In the genomic region with DNA sequence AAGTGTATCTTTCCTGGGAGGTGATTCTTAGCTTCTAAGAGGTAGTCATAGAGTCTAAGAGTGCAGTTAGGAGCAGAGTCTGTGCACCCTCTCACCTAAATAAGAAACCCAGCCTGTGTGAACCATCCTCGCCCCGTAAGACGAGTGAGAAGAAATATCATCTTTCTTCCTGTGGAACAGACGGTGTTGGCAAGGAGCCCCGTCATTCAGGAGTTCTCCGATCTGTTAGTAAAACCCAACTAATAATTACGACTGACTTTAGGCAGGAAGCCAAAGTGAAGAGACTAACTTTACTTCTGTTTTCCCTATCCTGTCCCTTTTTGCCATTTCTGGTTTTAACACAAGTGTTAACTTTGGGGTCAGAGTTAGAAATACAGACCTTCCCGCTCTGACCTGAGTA, we compare ENCODE assay signal across 28 mouse cellular contexts.
DNase-seq lines count a peak whose midpoint lies in the region; ATAC-seq lines count a peak whose summit lies in the region.
"Had no signal": no experiment of that assay in that cellular context is flagged by ENCODE, and none has a peak within 500 bp of the region (broad histone marks: within the 10 kb centered on the region; RNA-seq: fewer than 3 reads in every experiment).

No protein-coding gene starts in this region.

- no peaks in the 10 kb centered on the region for H3K4me1 ChIP-seq in forebrain, embryonic 14.5 days (ENCODE audit: control insufficient read depth, insufficient read depth, low read length)
- H3K4me1 ChIP-seq in forebrain, embryonic 11.5 days (replicated peaks; ENCODE audit: control insufficient read depth, insufficient read depth, low read length): no peaks in the 10 kb centered on the region
- H3K4me1 ChIP-seq: heart, embryonic 12.5 days; limb, embryonic 10.5 days; liver, embryonic 13.5 days; midbrain, embryonic 10.5 days; midbrain, embryonic 15.5 days had no signal

- peak; percentile 53 for DNase-seq in forebrain, embryonic 14.5 days (ENCODE audit: low spot score)
- DNase-seq in forebrain, embryonic 11.5 days (ENCODE audit: low spot score): no peak
- DNase-seq in kidney, postnatal 4 days: peak; percentile 18 to 23
- no peak for DNase-seq in kidney, postnatal 14 days
- DNase-seq in right cerebral cortex, postnatal 4 days: peak; percentile 48
- DNase-seq in right cerebral cortex, postnatal 25 days: no peak
- DNase-seq in layer of hippocampus, postnatal 14 days (ENCODE audit: low spot score in 2 of 2): no peak
- DNase-seq: adrenal gland, adult 2 months; adrenal gland, postnatal 36 days; cerebellum, adult 9-11 months; gastrocnemius, postnatal 25 days; heart, adult 18-20 months; heart, postnatal 4 days; kidney, adult 9 months; liver, embryonic 13.5 days; lung, adult 18-20 months; lung, postnatal 14 days; thymus, adult 2 months; thymus, postnatal 36 days had no signal

- H3K36me3 ChIP-seq in forebrain, embryonic 14.5 days (ENCODE audit: control insufficient read depth, insufficient read depth, low read length): no peaks in the 10 kb centered on the region
- H3K36me3 ChIP-seq in forebrain, embryonic 11.5 days (ENCODE audit: control insufficient read depth, insufficient read depth, low read length): no peaks in the 10 kb centered on the region
- H3K36me3 ChIP-seq: limb, embryonic 15.5 days; midbrain, embryonic 15.5 days had no signal

- no peak for ATAC-seq in forebrain, embryonic 14.5 days
- no peak for ATAC-seq in forebrain, embryonic 11.5 days (replicated peaks; ENCODE audit: low FRiP score)
- ATAC-seq: CD4-positive, CD25-positive, alpha-beta regulatory T cell, adult 4 months; intestine, embryonic 16.5 days; midbrain, embryonic 15.5 days had no signal

- no peaks in the 10 kb centered on the region for H3K9me3 ChIP-seq in forebrain, embryonic 14.5 days (replicated peaks; ENCODE audit: control insufficient read depth, low read length)
- H3K9me3 ChIP-seq in forebrain, embryonic 11.5 days (ENCODE audit: control insufficient read depth, low read length): no peaks in the 10 kb centered on the region
- H3K9me3 ChIP-seq: heart, embryonic 12.5 days; limb, embryonic 10.5 days; limb, embryonic 15.5 days; liver, embryonic 13.5 days; midbrain, embryonic 10.5 days; midbrain, embryonic 15.5 days had no signal

- H3K4me3 ChIP-seq in forebrain, embryonic 14.5 days (ENCODE audit: low read depth, low read length): no peak overlapping the region
- no peak overlapping the region for H3K4me3 ChIP-seq in forebrain, embryonic 11.5 days (ENCODE audit: low read depth, low read length)
- H3K4me3 ChIP-seq: heart, embryonic 12.5 days; hindbrain, embryonic 13.5 days; layer of hippocampus, adult 2 months; limb, embryonic 10.5 days; limb, embryonic 15.5 days; liver, embryonic 13.5 days; midbrain, embryonic 10.5 days; midbrain, embryonic 15.5 days had no signal

- WGBS in forebrain, embryonic 14.5 days: 80% methylated on average over 8 of the region's 8 CpGs
- WGBS in forebrain, embryonic 11.5 days: 87% methylated on average over 8 of the region's 8 CpGs

- no peak overlapping the region for H3K4me2 ChIP-seq in forebrain, embryonic 14.5 days (ENCODE audit: low read length)
- H3K4me2 ChIP-seq in forebrain, embryonic 11.5 days (ENCODE audit: low read depth, low read length, severe bottlenecking): no peak overlapping the region
- H3K4me2 ChIP-seq: heart, embryonic 12.5 days; hindbrain, embryonic 13.5 days; limb, embryonic 15.5 days; liver, embryonic 13.5 days; midbrain, embryonic 15.5 days had no signal

- no peak overlapping the region for H3K27ac ChIP-seq in forebrain, embryonic 14.5 days (ENCODE audit: low read depth, low read length)
- H3K27ac ChIP-seq in forebrain, embryonic 11.5 days (ENCODE audit: low read depth, low read length): no peak overlapping the region
- H3K27ac ChIP-seq: hindbrain, embryonic 13.5 days; layer of hippocampus, adult 2 months; limb, embryonic 10.5 days; limb, embryonic 15.5 days; liver, embryonic 13.5 days; midbrain, embryonic 10.5 days; midbrain, embryonic 15.5 days had no signal

- no peak overlapping the region for H3K9ac ChIP-seq in forebrain, embryonic 14.5 days (ENCODE audit: low read length)
- H3K9ac ChIP-seq in forebrain, embryonic 11.5 days (ENCODE audit: low read length): no peak overlapping the region
- H3K9ac ChIP-seq: heart, embryonic 12.5 days; hindbrain, embryonic 13.5 days; limb, embryonic 15.5 days; liver, embryonic 13.5 days; midbrain, embryonic 15.5 days had no signal

- no peaks in the 10 kb centered on the region for H3K27me3 ChIP-seq in forebrain, embryonic 14.5 days (replicated peaks; ENCODE audit: control insufficient read depth, insufficient read depth, low read length)
- H3K27me3 ChIP-seq in forebrain, embryonic 11.5 days (ENCODE audit: control insufficient read depth, insufficient read depth, low read length): no peaks in the 10 kb centered on the region
- H3K27me3 ChIP-seq: heart, embryonic 12.5 days; hindbrain, embryonic 13.5 days; limb, embryonic 15.5 days; liver, embryonic 13.5 days; midbrain, embryonic 15.5 days had no signal

Comparison
In these comparisons a context has a peak if more than half of its experiments do, and no peak if none do; other contexts are left out.
1. DNase-seq: peak in forebrain, embryonic 14.5 days (single experiment), kidney, postnatal 4 days (2 of 2) and right cerebral cortex, postnatal 4 days (single experiment); none in forebrain, embryonic 11.5 days (single experiment), kidney, postnatal 14 days (single experiment), right cerebral cortex, postnatal 25 days (single experiment) and layer of hippocampus, postnatal 14 days (0 of 2).